Mouse (Mus musculus) myocyte (in vitro differentiated cells): ENCODE measurements around the gene Dlgap1.

ENCODE experiments used
- MAX ChIP-seq: IDR thresholded peaks from one replicate; pipeline ENCODE4 v1.6.1; 2011; ENCODE audit warnings: low read depth, mild to moderate bottlenecking, control low read depth
- MYOG ChIP-seq, 3 experiments: IDR thresholded peaks; one replicate each; pipeline ENCODE4 v1.6.1; 2011; ENCODE audit warnings: control low read depth in 2 of 3, low read depth in 2 of 3, mild to moderate bottlenecking in 2 of 3; ENCODE audit not compliant: insufficient read length in 2 of 3, control insufficient read depth in 1 of 3, insufficient read depth in 1 of 3
- POLR2A ChIP-seq: IDR thresholded peaks from one replicate; pipeline ENCODE4 v1.6.1; 2011; ENCODE audit warnings: low read depth, mild to moderate bottlenecking, control low read depth, moderate library complexity; ENCODE audit not compliant: insufficient read length
- TCF12 ChIP-seq: IDR thresholded peaks from one replicate; pipeline ENCODE4 v1.6.1; 2011; ENCODE audit warnings: mild to moderate bottlenecking, control low read depth; ENCODE audit not compliant: poor library complexity, insufficient read depth, severe bottlenecking
- USF1 ChIP-seq: IDR thresholded peaks from one replicate; pipeline ENCODE4 v1.6.1; 2011; ENCODE audit warnings: low read depth, mild to moderate bottlenecking, control low read depth, moderate library complexity

GRCm38 (mm10) chr17:70397708-70398107 is 428.8 kb downstream of the Dlgap1 start:
- TF ChIP-seq POLR2A (no peak), MAX (no peak), USF1 (no peak), TCF12 (no peak), MYOG (IDR thresholded peaks at IDR 0.05; ENCODE audit: control insufficient read depth in 1 of 3, insufficient read depth in 1 of 3, insufficient read length in 2 of 3, low read depth in 2 of 3) (no peak)
